Mouse (Mus musculus) cerebellum, adult 11-12 months (tissue): ENCODE results near the gene Has3.
A peak's percentile ranks its signal among the peaks of the same experiment; 100 is the strongest.
"Not testable (repeated sequence)": the region's sequence is repeated elsewhere in the genome, so short reads cannot be mapped to it uniquely, and the experiment has no call there.

Experiments used
- DNase-seq: peaks from one replicate; pipeline ENCODE4 v3.0.0; 2022

The Has3 gene

DNA sequence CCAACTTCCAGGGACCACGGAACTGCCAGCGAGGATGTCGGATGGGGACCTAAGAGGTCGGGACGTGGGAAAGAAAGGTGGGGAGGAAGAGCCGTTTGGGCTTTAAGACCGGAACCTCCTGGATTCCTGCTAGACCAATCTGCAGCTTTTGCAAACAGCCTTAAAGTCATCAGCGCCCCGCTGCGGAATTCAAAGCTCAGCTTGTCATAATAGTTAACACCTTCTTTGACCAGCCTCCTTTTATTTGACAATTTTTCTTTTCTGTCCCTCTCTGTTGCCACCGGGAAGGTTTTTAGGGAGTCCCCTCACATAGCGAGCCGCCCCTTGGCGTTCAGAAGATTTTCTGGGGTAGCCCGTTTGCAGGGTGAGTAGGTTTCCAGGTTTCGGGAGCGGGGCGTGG, at the start of gene Has3:
Gene Has3, plus strand, starts transcription at position 192 of the 400 bp plus-strand sequence.
- no peak for DNase-seq

GRCm38 (mm10) chr8:106820553-106821515, 49.2 kb upstream of the Has3 start:
- no peak for DNase-seq

GRCm38 (mm10) chr8:106828921-106829320, 41.1 kb upstream of the Has3 start:
- no peak for DNase-seq

- DNase-seq: peak; percentile 84
Observed at GRCm38 (mm10) chr8:106829526-106830045, 40.5 kb upstream of the Has3 start.

DNA sequence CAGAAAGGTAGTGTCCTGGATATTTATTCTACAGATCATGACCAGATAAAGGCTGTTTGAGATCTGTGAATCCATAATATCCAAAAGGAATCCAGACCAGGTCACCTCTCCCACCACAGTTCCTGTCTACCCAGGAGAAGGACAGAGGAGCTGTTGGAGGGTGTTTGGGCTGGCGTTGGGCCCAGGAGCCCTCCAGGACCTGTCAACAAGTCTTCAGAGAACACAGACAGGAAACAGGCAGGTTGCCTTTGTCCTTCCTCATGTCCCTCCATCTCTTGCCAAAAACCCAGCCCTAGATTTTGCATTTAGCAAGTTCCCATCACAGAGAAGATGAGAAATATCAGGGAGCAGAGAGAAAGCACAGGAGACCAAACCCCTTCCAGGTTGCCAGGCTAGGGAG, 35.1 kb upstream of the Has3 start:
- DNase-seq: no peak

DNA sequence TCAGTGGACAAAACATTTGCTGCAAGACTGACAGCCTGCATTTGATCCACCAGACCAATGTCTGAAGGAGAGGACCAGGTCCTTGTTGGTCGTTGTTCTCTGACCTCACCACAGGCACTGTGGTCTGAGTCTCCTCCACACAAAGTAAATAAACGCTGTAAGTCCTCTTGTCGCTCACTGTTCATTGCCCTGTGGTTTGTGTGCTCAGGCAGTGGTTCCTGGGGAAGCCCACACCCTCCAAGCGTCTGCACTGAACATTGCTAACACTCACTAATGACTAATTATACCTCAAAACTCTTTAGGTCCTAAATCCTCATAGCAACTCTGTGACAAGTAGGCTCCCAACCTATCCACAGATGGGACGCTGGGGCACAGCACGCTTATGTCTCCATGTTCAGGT, 33.5 kb upstream of the Has3 start:
- no peak for DNase-seq

DNA sequence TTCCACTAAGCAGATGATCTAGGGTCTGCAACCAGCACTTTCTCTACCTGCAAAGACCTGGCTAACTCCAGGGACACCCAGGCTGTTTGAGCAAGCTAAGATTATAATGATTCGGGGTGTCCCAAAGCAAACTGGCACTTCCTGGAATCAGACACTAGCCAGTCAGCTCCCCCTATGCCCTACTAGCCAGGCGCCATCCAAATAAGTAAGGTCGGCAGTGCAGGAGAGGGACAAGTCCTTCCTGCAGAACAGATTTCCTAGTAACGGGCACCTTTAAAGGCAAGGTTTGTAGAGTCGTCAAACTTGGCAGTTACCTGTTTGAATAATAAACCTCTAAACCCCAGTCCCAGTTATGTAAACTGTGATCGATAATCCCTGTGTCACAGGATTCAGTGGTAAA, 31.2 kb upstream of the Has3 start:
- no peak for DNase-seq

- DNase-seq: no peak
Observed at GRCm38 (mm10) chr8:106839209-106840001, 30.6 kb upstream of the Has3 start.

DNA sequence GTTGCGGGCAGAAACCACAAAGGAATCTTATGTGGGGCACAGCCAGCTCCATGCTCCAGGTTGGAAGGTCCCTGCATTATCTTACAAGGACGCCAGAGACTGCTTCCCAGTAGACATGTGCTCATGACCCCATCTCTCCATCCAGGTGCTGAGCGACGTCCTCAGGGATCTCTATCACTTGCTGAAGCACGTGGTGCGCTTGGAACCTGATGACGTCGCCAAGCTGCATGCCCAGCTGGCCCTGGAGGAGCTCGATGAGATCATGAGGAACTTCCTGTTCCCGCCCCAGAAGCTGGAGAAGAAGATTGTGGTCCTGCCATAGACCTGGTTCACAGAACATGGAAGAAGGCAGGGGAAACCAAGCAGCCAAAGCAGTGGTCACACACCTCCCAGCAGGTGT, 20.0 kb upstream of the Has3 start:
- DNase-seq: no peak

DNA sequence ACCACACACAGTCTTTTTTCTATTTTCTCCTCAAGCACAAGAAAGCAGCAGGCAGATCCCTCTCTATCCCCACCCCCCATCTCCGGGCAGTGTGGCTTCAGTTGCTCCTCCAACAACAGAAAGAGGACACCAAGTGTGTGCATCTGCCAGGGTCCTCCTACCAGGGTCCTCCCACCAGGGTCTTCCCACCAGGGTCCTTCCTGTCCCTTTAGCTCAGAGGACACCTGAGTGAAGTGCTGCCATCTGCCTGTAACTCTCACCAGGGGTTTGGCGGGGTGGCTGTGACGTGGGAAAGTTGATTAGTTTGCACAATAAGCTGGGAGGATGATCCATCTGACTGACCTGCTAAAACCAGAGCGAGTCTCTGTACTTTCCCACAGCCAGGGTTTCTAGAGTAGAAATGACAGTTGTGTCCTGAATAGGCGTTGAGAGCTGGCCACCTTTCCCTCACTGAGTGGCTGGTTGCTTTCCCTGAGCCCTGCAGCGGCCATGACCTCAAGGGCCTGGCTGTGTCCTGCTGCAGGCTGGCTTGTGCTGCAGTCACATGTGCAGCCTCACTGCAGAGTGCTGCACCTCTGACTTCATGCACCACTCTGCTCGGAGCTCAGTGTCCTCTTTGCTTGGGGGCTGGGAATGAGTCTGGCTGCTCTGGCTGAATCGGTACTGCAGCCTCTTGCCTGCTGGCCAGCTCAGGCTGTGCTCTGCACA, 15.4 kb upstream of the Has3 start:
- no peak for DNase-seq

GRCm38 (mm10) chr8:106855242-106855562, 14.8 kb upstream of the Has3 start:
- no peak for DNase-seq

DNA sequence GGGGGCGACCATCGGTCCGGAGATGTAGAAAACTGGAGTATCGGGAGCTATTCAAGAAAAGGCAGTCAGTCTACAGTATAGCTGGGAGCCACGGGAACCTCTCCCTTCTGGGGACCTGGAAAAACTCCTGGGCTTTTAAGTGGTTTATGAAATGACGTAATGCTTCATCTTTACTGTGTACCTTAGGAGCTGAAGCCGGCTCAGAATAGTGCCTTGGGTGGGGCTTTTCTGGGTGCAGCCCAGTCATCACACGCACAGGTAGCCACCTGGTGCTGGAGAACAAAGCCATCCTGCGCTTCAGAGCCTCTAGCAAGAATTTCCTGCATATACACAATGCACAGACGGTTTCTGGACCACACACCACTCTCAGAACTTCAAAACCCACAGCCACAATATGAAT, 7.2 kb upstream of the Has3 start:
- DNase-seq: no peak

GRCm38 (mm10) chr8:106865354-106865753, 4.7 kb upstream of the Has3 start:
- peak; percentile 51 for DNase-seq

GRCm38 (mm10) chr8:106870537-106871327, 690 bp downstream of the Has3 start:
- peak; percentile 36 for DNase-seq

- no peak for DNase-seq
Observed at GRCm38 (mm10) chr8:106871328-106871926, 1.4 kb downstream of the Has3 start.

- peak; percentile 55 for DNase-seq
Observed at GRCm38 (mm10) chr8:106871931-106872371, 1.9 kb downstream of the Has3 start.

- DNase-seq: no peak
Observed at GRCm38 (mm10) chr8:106872454-106873034, 2.5 kb downstream of the Has3 start.

- no peak for DNase-seq
Observed at GRCm38 (mm10) chr8:106880121-106880707, 10.2 kb downstream of the Has3 start.

- not testable (repeated sequence) for DNase-seq
Observed at GRCm38 (mm10) chr8:106884094-106884493, 14.1 kb downstream of the Has3 start.

- DNase-seq: not testable (repeated sequence)
Observed at GRCm38 (mm10) chr8:106884826-106885400, 14.9 kb downstream of the Has3 start.
